Mouse (Mus musculus) liver, adult 2 months (tissue): Measurements from ENCODE around the gene Ccdc87. TPM values are rescaled to one million over a fixed set of nuclear protein-coding genes. Genes with fewer than 3 reads are reported as not detected.

Source experiments
- DNase-seq: peaks from one replicate; pipeline ENCODE4 v3.0.0-alpha.2; 2011; ENCODE audit warnings: low read depth, low spot score; ENCODE audit errors: extremely low read depth
- H3K27ac ChIP-seq: fragments of 200-500 bp; replicated peaks from 2 replicates; pipeline ENCODE4 v1.5.1; 2012; ENCODE audit warnings: low read depth, mild to moderate bottlenecking, control low read depth, inconsistent platforms, low read length; ENCODE audit not compliant: insufficient read depth
- H3K27me3 ChIP-seq: fragments of 200-500 bp; 2 replicates; pipeline ENCODE4 v1.6.1; 2012; ENCODE audit warnings: mild to moderate bottlenecking, moderate library complexity, low read length, inconsistent platforms; ENCODE audit not compliant: control insufficient read depth, insufficient read depth
- H3K36me3 ChIP-seq: fragments of 200-500 bp; 2 replicates; pipeline ENCODE4 v1.6.1; 2012; ENCODE audit warnings: low read length, inconsistent platforms; ENCODE audit not compliant: control insufficient read depth, insufficient read depth
- H3K4me1 ChIP-seq: fragments of 200-500 bp; 2 replicates; pipeline ENCODE4 v1.6.1; 2011; ENCODE audit warnings: low read length; ENCODE audit not compliant: control insufficient read depth, insufficient read depth
- H3K4me3 ChIP-seq: fragments of 200-500 bp; 2 replicates; pipeline ENCODE4 v1.5.1; 2011; ENCODE audit warnings: low read depth, mild to moderate bottlenecking, control low read depth, low read length, moderate library complexity; ENCODE audit not compliant: insufficient read depth
- H3K79me2 ChIP-seq: fragments of 200-500 bp; 2 replicates; pipeline ENCODE4 v1.6.1; 2012; ENCODE audit warnings: inconsistent platforms, mild to moderate bottlenecking, low read length, moderate library complexity; ENCODE audit not compliant: control insufficient read depth, insufficient read depth
- H3K9ac ChIP-seq: fragments of 200-500 bp; 2 replicates; pipeline ENCODE4 v1.6.1; 2012; ENCODE audit warnings: low read depth, mild to moderate bottlenecking, control low read depth, inconsistent platforms, low read length
- CTCF ChIP-seq: fragments of 200-500 bp; IDR thresholded peaks from 2 replicates; pipeline ENCODE4 v1.5.1; 2011; ENCODE audit warnings: low read depth, low read length, control low read depth
- POLR2A ChIP-seq: fragments of 200-500 bp; IDR thresholded peaks from 2 replicates; pipeline ENCODE4 v1.6.1; 2011; ENCODE audit warnings: low read length, control low read depth; ENCODE audit not compliant: insufficient read depth; ENCODE audit errors: extremely low read depth
- WGBS: fragments of 180-500 bp; shearing (Covaris S2); methylation state at CpG from one replicate; pipeline ENCODE4 v1.1.7; 2018; 5-methylcytosine and 5-hydroxymethylcytosine counted together
- polyA plus RNA-seq: library from polyadenylated mRNA; depleted of rRNA; stranded (reverse); fragments of >200 nt; gene quantifications from 2 replicates; pipeline ENCODE4 v1.2.3, GENCODE M21; 2012
- total RNA-seq: library from RNA; depleted of rRNA; stranded (reverse); fragments of >200 nt; gene quantifications from 2 replicates; pipeline ENCODE4 v1.2.3, GENCODE M21; 2014

Gene Ccdc87
- total and polyA plus RNA-seq, 2 experiments, result not detected

DNA sequence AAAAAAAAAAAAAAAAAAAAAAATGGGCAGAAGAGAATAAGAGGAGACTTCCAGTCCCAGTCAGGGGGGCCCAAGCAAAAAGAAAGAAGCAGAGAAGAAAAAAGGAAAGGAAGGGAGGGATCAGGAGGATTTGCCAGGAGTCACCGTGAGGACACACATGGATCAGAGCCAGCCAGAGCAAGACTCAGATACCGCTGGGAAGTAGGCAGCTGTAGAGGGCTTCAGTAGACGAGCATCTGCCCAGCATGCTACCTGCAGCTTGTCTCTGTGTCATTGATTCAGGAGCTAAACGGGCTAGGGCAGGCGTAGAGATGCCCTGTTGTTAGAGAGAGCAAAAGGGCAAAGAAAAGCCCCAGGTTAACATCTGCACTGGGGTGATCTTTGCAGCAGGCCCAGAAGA, 11.1 kb downstream of the Ccdc87 start:
- Histone ChIP-seq H3K36me3 (no peaks in the 10 kb centered on the region), H3K27me3 (no peaks in the 10 kb centered on the region)

DNA sequence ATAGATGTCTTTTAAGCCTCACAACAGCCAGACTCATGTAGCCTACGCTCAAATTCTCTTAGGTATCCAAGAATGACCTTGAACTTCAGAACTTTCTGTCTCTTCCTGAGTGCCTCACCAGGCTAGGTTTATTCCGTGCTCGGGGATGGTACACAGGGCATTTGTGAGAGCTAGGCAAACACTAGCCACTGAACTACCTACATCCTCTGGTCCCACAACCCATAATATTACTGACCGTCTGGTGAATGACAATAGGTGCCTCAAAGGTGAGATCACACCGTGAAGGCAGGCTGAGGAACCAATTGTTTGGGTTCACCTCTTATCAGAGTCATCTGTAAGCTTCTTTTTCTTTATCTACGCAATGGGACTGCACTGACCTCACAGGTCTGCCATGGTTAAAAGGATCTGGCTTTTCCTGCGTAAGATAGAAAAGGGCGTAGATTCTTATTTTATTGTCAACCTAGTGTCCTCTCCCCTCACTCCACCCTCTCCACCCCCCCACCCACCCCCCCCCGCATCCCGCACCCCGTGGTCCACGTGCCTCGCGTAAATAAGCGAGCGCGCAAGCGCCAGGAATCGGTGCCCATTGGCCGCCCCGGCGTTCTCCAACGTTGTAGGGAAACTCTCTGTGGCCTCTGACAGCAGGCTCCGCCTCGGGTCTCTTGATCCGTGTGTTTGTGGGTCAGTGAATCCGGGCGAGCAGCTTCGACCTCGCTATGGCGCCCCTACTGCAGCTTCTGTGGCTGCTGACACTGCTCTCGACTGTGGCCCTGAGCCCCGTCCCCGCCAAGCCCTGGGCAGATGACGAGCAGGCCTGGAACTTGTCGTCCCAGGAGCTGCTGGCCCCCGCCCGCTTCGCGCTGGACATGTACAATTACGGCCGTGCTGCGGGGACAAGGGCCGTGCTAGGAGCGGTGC, 15.6 kb downstream of the Ccdc87 start, which contains the start of gene Ctsf:
Ctsf (plus strand) TSS at position 579 of the 918 bp plus-strand sequence.
- H3K79me2 ChIP-seq, result no peaks in the 10 kb centered on the region
- 2% methylated on average over 45 of the region's 45 CpGs for WGBS
- peak within 1 kb of the TSS; percentile 97 for H3K4me3 ChIP-seq
- no peaks in the 10 kb centered on the region for H3K27me3 ChIP-seq
- peak within 1 kb of the TSS; percentile 98 for H3K9ac ChIP-seq
- H3K36me3 ChIP-seq, result peaks cover 7% of the 10 kb centered on the region; the same call in 1 of the 2 replicates
- peak; percentile 86 for DNase-seq
- peak; percentile 21; the same call in 1 of the 2 replicates for TF ChIP-seq CTCF
- 0 out of 2 replicates have a peak, but pooled peaks have one; percentile 68 for TF ChIP-seq POLR2A
- peaks cover 9% of the 10 kb centered on the region for H3K4me1 ChIP-seq
- H3K27ac ChIP-seq, result peak within 1 kb of the TSS; percentile 90

More for the DNA sequence above, 11.1 kb downstream of the Ccdc87 start:
- Histone ChIP-seq H3K4me1 (peaks cover 3% of the 10 kb centered on the region; the same call in 1 of the 2 replicates), H3K4me3 (no peak overlapping the region), H3K9ac (no peak overlapping the region), H3K79me2 (no peaks in the 10 kb centered on the region; the same call in 1 of the 2 replicates), H3K27ac (no peak overlapping the region)
- WGBS, result 49% methylated on average over 5 of the region's 5 CpGs
- TF ChIP-seq CTCF (no peak), POLR2A (no peak)
- DNase-seq, result no peak

DNA sequence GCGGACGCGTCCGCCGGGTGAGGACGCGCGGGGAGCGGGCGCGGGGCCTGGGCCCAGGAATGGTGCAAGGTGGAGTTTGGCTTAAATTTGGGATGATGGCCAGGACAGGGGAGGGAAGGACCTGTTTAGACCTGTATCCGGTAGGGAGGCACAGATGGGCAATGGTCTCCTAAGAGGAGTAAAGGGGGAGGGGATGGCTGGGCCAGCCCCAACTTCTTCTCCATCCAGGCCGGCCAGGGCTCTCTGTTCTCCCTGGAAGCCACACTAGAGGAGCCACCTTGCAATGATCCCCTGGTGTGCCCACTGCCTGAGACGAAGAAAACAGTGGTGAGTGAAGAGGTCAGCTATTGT, 16.3 kb downstream of the Ccdc87 start:
- Histone ChIP-seq H3K36me3 (peaks cover 7% of the 10 kb centered on the region; the same call in 1 of the 2 replicates), H3K4me3 (peak overlapping the region; percentile 97), H3K27ac (peak overlapping the region; percentile 90), H3K27me3 (no peaks in the 10 kb centered on the region), H3K79me2 (no peaks in the 10 kb centered on the region), H3K9ac (peak overlapping the region; percentile 98), H3K4me1 (peaks cover 9% of the 10 kb centered on the region)
- WGBS, result 5% methylated on average over 14 of the region's 14 CpGs
- no peak for DNase-seq
- TF ChIP-seq POLR2A, result no peak

DNA sequence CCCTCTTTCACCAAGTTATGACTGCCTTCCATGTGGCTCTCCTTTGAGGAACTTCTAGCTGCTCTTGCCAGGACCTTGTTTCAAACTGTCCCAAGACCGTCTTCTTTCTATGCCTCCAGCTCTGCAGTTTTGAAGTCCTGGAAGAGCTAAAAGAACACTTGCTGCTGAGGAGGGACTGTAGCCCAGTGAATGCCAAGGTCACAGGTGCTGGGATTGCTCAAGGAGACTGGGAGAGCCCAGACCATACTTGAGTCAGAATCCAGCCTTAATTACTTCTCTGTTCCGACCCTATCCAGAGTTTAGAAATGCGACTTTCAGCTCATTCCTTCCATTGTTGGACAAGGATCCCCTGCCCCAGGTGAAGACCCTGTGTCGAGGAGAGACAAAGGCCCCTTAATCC, 16.8 kb downstream of the Ccdc87 start:
- peaks cover 9% of the 10 kb centered on the region for H3K4me1 ChIP-seq
- H3K4me3 ChIP-seq, result no peak overlapping the region
- TF ChIP-seq CTCF (no peak), POLR2A (no peak)
- H3K27me3 ChIP-seq, result no peaks in the 10 kb centered on the region
- H3K79me2 ChIP-seq, result no peaks in the 10 kb centered on the region
- no peak for DNase-seq
- H3K9ac ChIP-seq, result no peak overlapping the region
- WGBS, result 93% methylated on average over 4 of the region's 4 CpGs
- H3K36me3 ChIP-seq, result peaks cover 9% of the 10 kb centered on the region; the same call in 1 of the 2 replicates
- H3K27ac ChIP-seq, result no peak overlapping the region

DNA sequence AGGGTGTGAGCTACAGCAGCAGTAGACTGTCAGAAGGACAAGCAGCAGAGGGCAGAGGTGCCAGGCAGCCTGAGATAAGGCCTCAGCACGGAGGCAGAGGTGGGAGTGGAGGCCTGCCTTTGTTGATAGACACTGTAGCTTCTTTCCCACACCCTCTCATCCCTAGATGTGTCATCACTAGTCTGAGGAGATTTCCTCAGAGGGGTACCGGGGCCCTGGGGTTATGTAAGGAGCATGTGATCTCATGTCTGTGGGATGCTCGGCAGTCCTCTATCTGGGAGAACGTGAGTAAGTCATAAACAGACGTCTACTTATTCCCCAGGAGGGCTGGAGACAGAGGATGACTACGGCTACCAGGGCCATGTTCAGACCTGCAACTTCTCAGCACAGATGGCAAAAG, 19.9 kb downstream of the Ccdc87 start:
- H3K9ac ChIP-seq, result no peak overlapping the region
- DNase-seq, result no peak
- no peak overlapping the region for H3K4me3 ChIP-seq
- peaks cover 9% of the 10 kb centered on the region for H3K4me1 ChIP-seq
- H3K79me2 ChIP-seq, result no peaks in the 10 kb centered on the region
- H3K27me3 ChIP-seq, result no peaks in the 10 kb centered on the region
- H3K36me3 ChIP-seq, result peaks cover 9% of the 10 kb centered on the region; the same call in 1 of the 2 replicates
- no peak for TF ChIP-seq POLR2A
- no peak for TF ChIP-seq CTCF
- 88% methylated on average over 6 of the region's 6 CpGs for WGBS
- no peak overlapping the region for H3K27ac ChIP-seq
